Mouse (Mus musculus) myocyte (in vitro differentiated cells): ENCODE measurements around the gene Col13a1. TPM values are rescaled to one million over a fixed set of nuclear protein-coding genes. Genes with fewer than 3 reads are reported as not detected.

Source experiments
- H3K27me3 ChIP-seq: one replicate; pipeline ENCODE4 v1.6.1; 2011; ENCODE audit not compliant: control insufficient read depth, insufficient read depth, insufficient read length
- H3K36me3 ChIP-seq: one replicate; pipeline ENCODE4 v1.6.1; 2011; ENCODE audit not compliant: control insufficient read depth, insufficient read depth
- H3K4me2 ChIP-seq: one replicate; pipeline ENCODE4 v1.6.1; 2011; ENCODE audit warnings: low read depth, control low read depth
- H3K4me3 ChIP-seq: one replicate; pipeline ENCODE4 v1.5.1; 2011; ENCODE audit warnings: mild to moderate bottlenecking, control low read depth, moderate library complexity
- H3K79me2 ChIP-seq: one replicate; pipeline ENCODE4 v1.6.1; 2011; ENCODE audit not compliant: control insufficient read depth, insufficient read depth
- H3ac ChIP-seq: one replicate; pipeline ENCODE4 v1.6.1; 2011; ENCODE audit not compliant: control insufficient read depth, insufficient read length
- CEBPB ChIP-seq: IDR thresholded peaks from 2 replicates; pipeline ENCODE4 v1.6.1; 2011; ENCODE audit warnings: mild to moderate bottlenecking, moderate library complexity; ENCODE audit not compliant: poor library complexity, insufficient read depth, severe bottlenecking
- E2F4 ChIP-seq: IDR thresholded peaks from one replicate; pipeline ENCODE4 v1.6.1; 2011; ENCODE audit warnings: mild to moderate bottlenecking, control low read depth, moderate library complexity; ENCODE audit not compliant: insufficient read depth
- MAX ChIP-seq: IDR thresholded peaks from one replicate; pipeline ENCODE4 v1.6.1; 2011; ENCODE audit warnings: low read depth, mild to moderate bottlenecking, control low read depth
- MYOD1 ChIP-seq, 3 experiments: IDR thresholded peaks; one replicate each; pipeline ENCODE4 v1.6.1; 2011; ENCODE audit warnings: control low read depth in 2 of 3, low read depth in 2 of 3, mild to moderate bottlenecking in 2 of 3, moderate library complexity in 1 of 3; ENCODE audit not compliant: insufficient read length in 2 of 3, control insufficient read depth in 1 of 3
- MYOG ChIP-seq, 3 experiments: IDR thresholded peaks; one replicate each; pipeline ENCODE4 v1.6.1; 2011; ENCODE audit warnings: control low read depth in 2 of 3, low read depth in 2 of 3, mild to moderate bottlenecking in 2 of 3; ENCODE audit not compliant: insufficient read length in 2 of 3, control insufficient read depth in 1 of 3, insufficient read depth in 1 of 3
- POLR2A ChIP-seq: IDR thresholded peaks from one replicate; pipeline ENCODE4 v1.6.1; 2011; ENCODE audit warnings: low read depth, mild to moderate bottlenecking, control low read depth, moderate library complexity; ENCODE audit not compliant: insufficient read length
- POLR2AphosphoS2 ChIP-seq: IDR thresholded peaks from one replicate; pipeline ENCODE4 v1.6.1; 2011; ENCODE audit warnings: low read depth, control low read depth; ENCODE audit not compliant: insufficient read length
- REST ChIP-seq: IDR thresholded peaks from one replicate; pipeline ENCODE4 v1.6.1; 2011; ENCODE audit warnings: mild to moderate bottlenecking, control low read depth, moderate library complexity; ENCODE audit not compliant: insufficient read depth, insufficient read length
- SRF ChIP-seq: IDR thresholded peaks from one replicate; pipeline ENCODE4 v1.6.1; 2011; ENCODE audit warnings: low read depth; ENCODE audit not compliant: control insufficient read depth, insufficient read length
- TCF12 ChIP-seq: IDR thresholded peaks from one replicate; pipeline ENCODE4 v1.6.1; 2011; ENCODE audit warnings: mild to moderate bottlenecking, control low read depth; ENCODE audit not compliant: poor library complexity, insufficient read depth, severe bottlenecking
- TCF3 ChIP-seq: IDR thresholded peaks from one replicate; pipeline ENCODE4 v1.6.1; 2011; ENCODE audit warnings: low read depth, control low read depth; ENCODE audit not compliant: insufficient read length
- USF1 ChIP-seq: IDR thresholded peaks from one replicate; pipeline ENCODE4 v1.6.1; 2011; ENCODE audit warnings: low read depth, mild to moderate bottlenecking, control low read depth, moderate library complexity
- polyA plus RNA-seq: library from polyadenylated mRNA; unstranded; fragments of >200 nt; fragmentation: generic; extraction: Trizol; gene quantifications from one replicate; pipeline ENCODE4 v1.2.1, GENCODE M21; 2012; ENCODE audit warnings: missing spikeins

Gene Col13a1
- 0.13 TPM for polyA plus RNA-seq

DNA sequence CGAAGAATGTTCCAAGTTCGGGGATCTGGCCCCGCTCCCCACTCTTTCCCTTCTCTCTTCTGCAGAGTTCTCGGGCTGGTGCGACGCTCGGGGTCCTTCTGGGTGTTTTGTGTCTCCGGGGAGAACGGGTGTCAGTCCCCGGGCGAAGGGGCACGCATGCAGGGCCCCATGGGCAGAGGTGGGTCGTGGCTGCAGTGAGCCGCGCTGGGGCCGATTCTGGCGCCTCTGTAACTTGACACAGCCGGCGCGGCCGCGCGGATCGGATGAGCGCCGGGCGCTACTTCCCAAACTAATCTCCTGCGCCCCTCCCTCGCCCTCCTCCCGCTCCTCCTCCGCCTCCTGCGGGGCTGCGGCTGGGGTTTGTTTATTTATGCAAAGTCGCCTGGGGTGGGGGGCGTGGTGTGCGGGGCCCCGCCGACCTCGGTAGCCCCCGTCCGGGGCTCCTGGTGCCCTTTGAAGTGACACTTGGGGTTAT, at the start of gene Col13a1:
TSS of gene Col13a1 (minus strand) at position 243 of the 475 bp plus-strand sequence.
- no peak within 1 kb of the TSS for H3ac ChIP-seq
- peaks cover 46% of the 10 kb centered on the region for H3K27me3 ChIP-seq
- H3K4me3 ChIP-seq, result no peak within 1 kb of the TSS
- H3K79me2 ChIP-seq, result no peaks in the 10 kb centered on the region
- peak within 1 kb of the TSS; percentile 30 for H3K4me2 ChIP-seq
- H3K36me3 ChIP-seq, result no peaks in the 10 kb centered on the region
- TF ChIP-seq E2F4 (no peak), POLR2A (no peak), TCF3 (no peak), MAX (no peak), MYOD1 (IDR thresholded peaks at IDR 0.05; ENCODE audit: control insufficient read depth in 1 of 3, insufficient read length in 2 of 3, low read depth in 2 of 3) (no peak), POLR2AphosphoS2 (no peak), SRF (no peak), MYOG (IDR thresholded peaks at IDR 0.05; ENCODE audit: control insufficient read depth in 1 of 3, insufficient read depth in 1 of 3, insufficient read length in 2 of 3, low read depth in 2 of 3) (no peak), USF1 (no peak), TCF12 (no peak), REST (no peak), CEBPB (no peak)

GRCm38 (mm10) chr10:62027699-62028098, 48.8 kb upstream of the Col13a1 start:
- Histone ChIP-seq H3K27me3 (no peaks in the 10 kb centered on the region), H3K4me2 (no peak overlapping the region), H3K4me3 (no peak overlapping the region), H3K79me2 (no peaks in the 10 kb centered on the region), H3ac (no peak overlapping the region), H3K36me3 (no peaks in the 10 kb centered on the region)
- TF ChIP-seq E2F4 (no peak), CEBPB (no peak), POLR2AphosphoS2 (no peak), USF1 (no peak), TCF12 (no peak), TCF3 (no peak), REST (no peak), POLR2A (no peak), MAX (no peak), SRF (no peak)

GRCm38 (mm10) chr10:62023821-62024551, 45.1 kb upstream of the Col13a1 start:
- Histone ChIP-seq H3K27me3 (no peaks in the 10 kb centered on the region), H3K4me2 (no peak overlapping the region), H3K4me3 (no peak overlapping the region), H3K79me2 (no peaks in the 10 kb centered on the region), H3K36me3 (no peaks in the 10 kb centered on the region), H3ac (no peak overlapping the region)
- TF ChIP-seq CEBPB (no peak), REST (no peak), MAX (no peak)

DNA sequence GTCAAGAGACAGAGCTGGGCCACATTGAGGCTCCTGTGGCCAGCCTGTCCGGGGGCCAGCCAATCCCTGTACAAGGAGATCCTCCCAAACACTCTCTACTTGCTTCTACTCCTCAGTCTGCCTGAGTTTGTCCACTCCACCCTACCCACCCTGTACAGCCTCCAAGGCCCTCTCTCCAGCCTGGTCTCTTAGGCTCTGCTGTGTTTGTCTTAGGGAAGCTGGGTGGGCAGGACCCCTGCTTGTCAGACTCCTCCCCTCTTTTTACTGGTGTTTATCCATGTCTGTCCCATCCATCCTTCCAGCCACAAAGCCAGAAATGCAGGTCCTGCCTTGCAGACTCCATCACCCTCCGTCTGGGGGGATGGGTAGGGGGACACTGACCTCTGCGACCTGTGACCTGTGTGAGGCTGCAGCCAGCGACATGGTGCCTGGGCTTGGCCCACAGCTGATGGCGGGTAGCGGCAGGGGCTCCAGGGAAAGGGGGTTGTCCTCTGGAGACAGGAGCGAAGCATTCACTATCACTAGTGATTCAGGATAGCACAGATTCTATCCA, 41.2 kb upstream of the Col13a1 start:
- H3K36me3 ChIP-seq, result no peaks in the 10 kb centered on the region
- H3K79me2 ChIP-seq, result no peaks in the 10 kb centered on the region
- H3ac ChIP-seq, result no peak overlapping the region
- no peak overlapping the region for H3K4me3 ChIP-seq
- TF ChIP-seq SRF, result no peak
- no peak for TF ChIP-seq USF1
- TF ChIP-seq REST, result no peak
- no peak for TF ChIP-seq MYOG (IDR thresholded peaks at IDR 0.05; ENCODE audit: control insufficient read depth in 1 of 3, insufficient read depth in 1 of 3, insufficient read length in 2 of 3, low read depth in 2 of 3)
- TF ChIP-seq POLR2AphosphoS2, result no peak
- no peak for TF ChIP-seq CEBPB
- no peak for TF ChIP-seq POLR2A
- no peak for TF ChIP-seq E2F4
- no peak for TF ChIP-seq TCF3
- no peak for TF ChIP-seq MYOD1 (IDR thresholded peaks at IDR 0.05; ENCODE audit: control insufficient read depth in 1 of 3, insufficient read length in 2 of 3, low read depth in 2 of 3)
- no peak for TF ChIP-seq TCF12
- TF ChIP-seq MAX, result no peak
- no peak overlapping the region for H3K4me2 ChIP-seq
- no peaks in the 10 kb centered on the region for H3K27me3 ChIP-seq
